Mouse (Mus musculus): Measurements from ENCODE around the gene Nup50.

The Nup50 gene

DNA sequence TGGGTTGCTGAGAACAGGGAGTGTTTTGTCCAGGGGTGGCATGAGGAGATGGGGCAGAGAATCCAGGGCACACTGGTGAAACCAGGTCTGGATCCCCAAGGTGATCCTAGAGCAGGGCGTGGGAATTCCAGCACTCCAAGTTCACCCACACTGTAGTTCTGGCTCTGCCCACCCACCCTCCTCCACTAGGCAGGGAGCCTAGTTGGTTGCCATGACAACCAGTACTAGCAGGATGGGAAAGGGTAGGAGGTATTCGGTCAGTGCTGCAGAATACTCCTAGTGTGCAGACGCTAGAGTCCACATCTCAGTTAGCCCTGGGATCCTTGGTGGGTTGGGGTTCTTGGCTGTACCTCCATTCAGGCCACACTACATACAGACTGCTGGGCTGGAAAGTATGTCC lies 34.6 kb downstream of the Nup50 start:
- no peak for DNase-seq

- DNase-seq, result no peak
These were observed 35.1 kb downstream of the Nup50 start for GRCm38 (mm10) chr15:84958331-84958730.

DNA sequence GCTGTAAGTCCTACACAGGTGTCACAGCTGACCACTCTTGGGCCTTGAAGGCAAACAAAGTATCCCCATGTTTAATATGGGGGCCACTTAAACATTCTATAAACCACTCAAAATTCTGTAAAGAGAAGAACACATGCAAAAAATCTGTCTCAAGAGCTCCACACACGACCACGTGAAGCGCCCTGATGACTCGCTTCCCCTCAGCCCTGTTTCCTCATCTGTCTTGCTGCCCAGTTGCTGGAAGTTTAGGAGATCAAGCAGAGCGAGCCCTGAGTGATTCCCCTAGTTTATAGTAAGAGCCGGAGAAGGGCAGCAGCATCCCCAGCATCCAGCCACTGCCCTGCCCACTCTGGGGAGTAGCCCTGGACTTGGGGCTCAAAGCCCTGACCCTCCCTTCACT lies 36.7 kb downstream of the Nup50 start:
- DNase-seq, result no peak

DNA sequence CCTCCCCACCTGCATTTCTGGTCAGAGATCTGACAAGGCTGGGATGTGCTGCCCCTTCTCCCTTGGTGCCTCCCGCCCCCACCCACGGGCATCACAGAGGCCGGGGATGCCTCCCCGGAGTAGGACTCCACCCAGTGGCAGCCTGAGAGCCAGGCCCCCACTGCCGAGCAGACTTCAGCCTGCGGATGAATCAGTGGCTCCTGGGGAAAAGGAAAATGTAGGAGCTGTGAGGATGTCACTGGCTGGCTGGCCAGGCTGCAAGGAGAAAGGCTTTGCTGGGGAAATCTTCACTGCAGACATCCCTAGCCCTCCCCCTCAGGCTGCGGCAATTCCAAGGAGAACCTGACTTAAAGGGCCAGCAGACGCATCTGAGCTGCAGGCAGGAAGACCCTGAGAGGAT lies 37.5 kb downstream of the Nup50 start:
- peak; percentile 72 for DNase-seq

- no peak for DNase-seq
These were observed 39.3 kb downstream of the Nup50 start for GRCm38 (mm10) chr15:84962518-84962917.

GRCm38 (mm10) chr15:84964771-84965170 lies 41.6 kb downstream of the Nup50 start:
- DNase-seq, result no peak

DNA sequence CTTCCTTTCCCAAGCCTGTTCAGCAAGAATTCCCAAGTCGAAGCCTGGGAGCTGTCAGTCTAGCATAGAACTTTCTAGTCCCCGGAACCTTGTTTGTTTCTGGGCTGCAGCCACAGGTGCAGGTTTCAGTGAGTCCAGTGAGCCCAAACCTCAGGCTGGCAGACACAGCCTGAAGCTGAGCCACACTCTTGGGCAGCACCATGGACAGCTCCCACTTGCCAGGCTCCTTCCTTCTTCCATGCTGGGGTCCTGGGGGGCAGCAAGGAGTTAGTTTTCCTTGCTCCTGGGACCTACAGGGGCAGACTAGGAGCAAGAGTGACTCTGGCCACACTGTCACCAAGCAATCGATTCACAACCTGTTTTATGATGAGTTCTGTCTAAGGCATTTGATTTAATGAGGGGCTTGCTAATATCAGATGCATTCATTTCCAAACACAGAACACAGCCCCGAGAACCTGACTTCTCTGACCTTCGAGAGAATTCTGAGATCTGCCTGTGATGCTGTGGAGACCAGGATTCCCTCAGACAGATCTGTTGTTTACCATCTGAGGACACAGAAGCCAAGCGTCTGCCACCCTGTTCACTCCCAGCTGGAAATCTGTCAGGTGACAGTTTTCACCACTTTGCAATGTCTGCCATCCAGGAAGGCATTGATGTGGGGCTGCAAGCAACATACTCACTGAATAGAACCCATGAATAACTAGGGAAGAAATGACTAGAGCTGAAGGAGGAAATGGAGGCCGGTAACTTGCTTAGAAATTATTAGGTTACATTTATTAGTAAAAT lies 42.6 kb downstream of the Nup50 start:
- peak; percentile 47 for DNase-seq

GRCm38 (mm10) chr15:84968534-84968933 lies 45.3 kb downstream of the Nup50 start:
- no peak for DNase-seq

DNA sequence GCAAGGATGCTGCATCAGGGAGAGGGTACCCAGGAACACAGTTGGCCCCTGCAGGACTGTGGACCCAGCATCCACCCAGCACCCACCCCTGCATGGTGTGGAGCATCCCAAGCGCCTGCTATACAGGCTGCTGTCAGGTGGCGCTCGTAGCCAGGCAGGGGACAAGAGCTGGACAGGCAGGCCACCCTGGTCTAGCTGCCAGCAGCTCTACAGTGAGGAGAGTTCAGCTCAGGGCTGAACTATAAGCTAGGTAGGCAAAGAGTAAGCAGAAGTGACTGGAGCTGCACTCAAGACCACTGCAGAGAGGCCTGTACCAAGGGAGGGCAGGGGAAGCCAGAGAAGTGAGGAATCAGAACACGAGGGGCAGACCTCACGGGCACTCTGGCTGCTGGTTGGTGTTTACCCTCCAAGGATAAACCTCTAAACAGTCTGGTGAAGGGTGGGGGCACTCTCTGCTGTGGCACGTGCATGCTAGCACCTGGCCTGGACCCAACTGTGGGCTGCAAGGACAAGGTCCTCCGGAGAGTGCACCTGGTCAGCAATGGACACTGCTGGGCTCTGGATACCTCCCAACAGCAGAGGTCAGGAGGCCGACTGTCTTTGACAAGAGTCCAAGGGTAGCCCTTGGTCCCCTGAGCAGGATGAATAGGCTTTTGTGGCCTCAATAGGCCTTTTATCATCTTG lies 49.8 kb downstream of the Nup50 start:
- peak; percentile 75 for DNase-seq

- no peak for DNase-seq
These were observed 50.3 kb downstream of the Nup50 start for GRCm38 (mm10) chr15:84973544-84973871.

DNA sequence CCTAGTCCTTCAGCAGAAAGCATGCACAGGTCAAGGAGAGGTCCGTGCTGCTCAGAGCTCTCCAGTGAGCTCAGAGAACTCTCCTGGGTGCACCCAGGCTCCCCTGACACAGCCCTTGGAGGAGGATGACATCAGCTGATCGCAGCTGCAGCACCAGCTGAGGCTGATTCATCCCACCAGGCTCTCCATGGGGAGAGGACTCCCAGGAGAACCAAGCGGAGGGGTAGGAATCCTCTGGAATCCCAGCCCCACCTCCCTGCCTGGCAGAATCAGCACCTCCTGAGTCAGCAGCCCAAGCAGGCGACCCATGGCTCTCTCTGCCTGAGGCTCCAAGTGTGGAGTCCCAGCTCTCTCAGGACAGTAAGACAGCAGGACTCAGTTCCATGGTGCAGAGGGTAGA lies 52.5 kb downstream of the Nup50 start:
- DNase-seq, result no peak

DNA sequence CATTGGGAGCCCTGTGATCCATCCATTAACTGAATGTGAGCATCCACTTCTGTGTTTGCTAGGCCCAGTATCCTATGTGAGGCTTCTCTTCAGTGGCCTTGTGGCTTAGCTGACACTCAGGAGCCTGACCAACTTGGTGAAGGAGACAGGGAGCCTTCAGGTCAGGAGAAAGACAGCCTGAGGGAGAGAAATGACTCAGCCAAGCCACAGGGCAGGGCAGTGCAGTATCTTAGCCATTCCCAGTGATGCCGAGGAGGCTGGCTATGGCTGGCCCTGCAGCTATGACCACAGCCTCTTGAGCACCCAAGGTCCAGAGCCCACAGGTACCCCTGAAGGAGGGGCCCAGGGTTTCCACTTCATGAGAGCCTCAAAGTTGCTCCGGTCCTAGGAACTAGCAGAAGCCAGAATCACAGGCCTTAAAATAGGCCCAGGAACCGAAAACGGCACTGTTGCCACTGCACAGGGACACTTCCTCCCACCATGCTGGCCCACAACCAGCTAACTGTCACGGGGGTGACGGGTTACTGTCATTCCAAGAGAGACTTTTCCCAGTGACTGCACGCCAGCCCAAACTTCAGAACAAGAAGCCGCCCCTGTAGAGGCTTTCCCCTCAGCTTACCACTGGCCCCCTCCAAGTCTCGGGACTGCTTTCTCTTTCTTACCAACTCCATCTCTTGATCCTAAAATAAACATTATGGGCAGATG lies 58.5 kb downstream of the Nup50 start:
- DNase-seq, result no peak

GRCm38 (mm10) chr15:84982888-84983287 lies 59.7 kb downstream of the Nup50 start:
- DNase-seq, result no peak

- DNase-seq, result no peak
These were observed 60.5 kb downstream of the Nup50 start for GRCm38 (mm10) chr15:84983721-84984120.

DNA sequence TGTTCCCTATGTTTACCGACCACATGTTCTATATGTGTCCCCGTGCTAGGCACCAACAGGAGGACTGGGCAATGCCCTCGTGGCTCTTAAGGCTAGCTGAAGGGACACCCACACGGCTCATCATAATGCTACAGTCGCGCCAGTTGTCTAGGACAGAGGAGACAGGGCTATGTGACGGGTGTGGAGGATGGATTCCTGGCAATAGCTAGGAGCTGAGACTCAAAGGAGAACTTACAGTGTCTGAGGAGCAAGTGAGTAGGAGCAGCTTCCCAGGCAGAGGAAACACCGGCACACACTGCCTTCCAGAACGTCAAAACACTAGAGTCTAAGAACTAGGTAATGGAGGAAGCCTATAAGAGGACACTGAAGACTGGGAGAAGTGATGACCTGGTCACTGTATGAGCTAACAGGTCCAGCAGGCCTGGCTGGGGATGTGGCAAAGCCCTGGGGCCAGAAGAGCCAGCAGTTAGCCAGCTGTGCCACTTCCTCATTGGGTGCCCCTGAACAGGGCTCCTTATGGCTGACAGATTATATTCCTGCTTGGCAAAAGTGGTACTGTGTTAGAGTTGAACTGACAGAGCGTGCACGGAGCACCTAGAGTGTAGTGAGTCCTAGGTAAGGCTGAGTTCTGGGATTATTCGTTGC lies 62.4 kb downstream of the Nup50 start:
- DNase-seq, result no peak

DNA sequence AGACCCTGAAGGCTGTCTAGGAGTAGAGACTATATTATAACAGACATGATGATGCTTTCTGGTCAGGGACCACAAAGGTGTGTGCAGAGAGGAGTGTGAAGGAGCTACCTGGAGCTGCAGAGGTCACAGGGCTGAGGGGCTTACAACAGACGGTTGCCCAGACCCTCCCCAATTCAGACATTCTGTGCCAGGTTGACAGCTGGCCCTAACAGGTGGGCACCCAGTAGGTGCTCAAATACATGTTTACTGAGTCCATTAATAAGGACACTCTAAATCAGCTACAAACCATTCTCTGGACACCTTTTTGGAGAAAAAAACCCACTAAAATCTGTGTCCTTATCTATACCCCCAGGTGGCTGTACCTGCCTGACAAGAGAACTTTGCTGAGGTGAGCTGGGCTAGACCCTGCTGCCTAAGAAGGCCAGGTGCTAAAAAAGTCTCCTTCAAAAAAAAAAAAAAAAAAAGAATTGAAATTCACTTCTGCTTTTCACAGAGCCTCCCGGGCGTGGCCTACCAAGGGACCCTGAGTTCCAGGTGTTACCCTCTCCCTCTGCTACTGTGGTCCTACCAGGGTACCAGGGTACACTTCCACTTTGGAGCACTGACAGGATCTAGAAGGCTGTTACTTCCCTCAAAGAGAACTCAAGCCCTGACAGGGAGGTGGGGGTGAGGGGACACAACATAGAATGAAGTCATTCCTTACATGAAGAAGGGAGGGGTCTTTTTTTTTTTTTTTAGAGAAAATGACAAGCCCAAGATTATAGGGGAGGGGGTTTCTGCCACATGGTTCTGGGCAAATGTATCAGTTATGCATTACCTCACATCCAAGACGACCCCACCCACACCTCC lies 63.2 kb downstream of the Nup50 start:
- peak; percentile 43 for DNase-seq

- peak; percentile 60 for DNase-seq
These were observed 64.0 kb downstream of the Nup50 start for GRCm38 (mm10) chr15:84987020-84987815.

DNA sequence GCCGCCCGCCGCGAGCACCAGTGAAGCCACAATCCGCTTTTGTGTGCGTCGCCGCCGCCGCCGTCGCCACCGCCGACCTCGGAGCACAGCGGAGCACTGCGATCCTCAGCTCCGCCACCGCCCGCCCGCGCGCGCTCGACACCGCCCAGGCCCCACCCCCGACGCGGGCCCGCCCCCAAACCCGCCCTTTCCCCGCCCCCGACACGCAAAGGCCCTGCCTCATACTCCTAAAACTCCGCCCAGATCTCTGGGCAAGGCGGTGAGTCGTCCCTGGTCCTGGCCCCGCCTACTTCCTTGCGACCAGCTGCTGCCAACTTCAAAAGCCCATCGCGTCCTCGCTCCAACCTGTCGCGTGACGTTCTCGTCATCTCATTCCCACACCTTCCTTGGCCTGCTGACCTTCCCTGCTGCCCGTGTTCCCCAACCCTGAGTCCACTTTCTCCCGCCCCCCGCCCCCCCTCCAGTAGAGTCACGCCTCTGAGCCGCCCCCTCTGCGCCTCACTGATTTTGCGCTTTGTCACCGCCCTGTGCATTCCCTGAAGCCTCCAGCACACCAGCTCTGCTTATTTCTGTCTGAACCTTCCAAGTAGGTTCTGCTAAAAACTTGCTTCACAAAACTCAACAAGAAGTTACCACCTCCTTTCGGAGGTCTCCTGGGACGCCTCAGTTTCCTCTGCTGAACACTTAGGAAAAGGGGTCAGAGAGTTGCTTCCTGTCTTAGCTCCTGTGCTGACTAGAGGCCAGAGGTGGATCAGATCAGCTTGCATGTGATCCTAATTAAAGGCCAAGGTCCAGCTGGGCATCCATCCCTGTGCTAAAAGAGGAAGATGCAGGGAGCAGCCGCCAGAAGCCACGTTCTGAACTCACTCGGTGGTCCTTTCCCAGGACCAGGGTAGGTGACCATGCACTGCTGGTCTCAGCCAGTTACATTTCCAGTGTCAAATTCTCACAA lies 64.9 kb downstream of the Nup50 start, which contains the start of gene 5031439G07Rik:
Gene 5031439G07Rik, minus strand, starts transcription at position 678 of the 952 bp plus-strand sequence.
- DNase-seq, result peak; percentile 92

DNA sequence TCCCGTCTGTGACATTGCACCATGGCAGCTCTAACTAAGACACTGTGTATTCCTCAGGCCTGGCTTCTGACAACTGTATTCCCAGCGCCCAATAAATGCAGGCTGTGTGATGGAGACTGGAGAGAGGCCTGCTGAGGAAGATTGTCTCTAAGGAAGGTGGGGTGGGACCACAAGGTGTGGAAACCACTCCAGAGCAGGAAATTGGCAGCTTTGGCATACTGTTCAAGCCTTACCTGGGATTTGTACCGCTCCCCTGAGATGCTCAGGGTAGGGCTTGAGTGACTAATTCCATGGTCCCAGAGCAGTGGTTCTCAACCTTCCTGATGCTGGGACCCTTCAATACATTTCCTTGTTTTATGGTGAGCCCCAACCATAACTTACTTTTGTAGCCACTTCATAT lies 65.9 kb downstream of the Nup50 start:
- no peak for DNase-seq

DNA sequence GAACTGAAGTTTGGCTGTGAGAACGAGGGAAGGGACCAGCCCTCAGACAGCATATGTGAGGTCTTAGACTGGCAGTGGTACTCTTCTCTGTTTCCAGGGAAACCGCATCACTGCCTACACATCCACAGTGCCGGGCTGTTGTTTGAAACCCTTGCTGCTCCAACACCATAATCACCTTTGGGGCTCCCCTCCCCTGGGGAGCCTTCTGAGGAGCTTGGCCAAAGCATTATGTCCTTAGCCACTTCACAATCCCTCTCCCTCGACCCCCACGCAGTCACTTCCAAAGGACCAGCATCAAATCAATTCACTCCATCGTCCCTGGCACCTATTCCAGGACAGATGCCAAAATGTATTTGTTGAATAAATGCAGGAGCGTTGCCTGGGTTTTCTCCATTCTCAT lies 66.6 kb downstream of the Nup50 start:
- DNase-seq, result no peak
